Mouse (Mus musculus): ENCODE measurements around the gene Rgs5. TPM values are rescaled to one million over a fixed set of nuclear protein-coding genes. Genes with fewer than 3 reads are reported as not detected.

Gene Rgs5
- polyA plus RNA-seq, 1 experiment: not detected

DNA sequence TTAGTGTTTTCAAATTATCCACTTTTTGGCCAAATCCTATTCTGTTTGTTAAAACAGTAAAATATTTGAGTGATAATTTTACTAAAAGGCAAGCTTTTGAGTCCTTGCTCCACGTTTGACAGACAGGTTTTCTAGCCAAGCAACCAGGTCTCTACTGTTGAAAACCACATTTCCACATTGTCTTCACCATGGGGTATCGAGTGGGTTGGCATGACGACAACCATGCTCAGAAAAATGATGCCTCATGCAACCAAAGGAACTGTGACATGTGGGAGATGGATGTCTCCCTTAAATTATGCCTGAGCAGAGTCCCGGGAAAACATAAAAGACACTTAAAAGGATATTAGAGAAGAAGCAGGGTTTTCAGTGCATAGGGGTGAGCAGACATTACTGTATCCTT is 41.9 kb downstream of the Rgs5 start:
- Histone ChIP-seq H3K36me3 (ENCODE audit: control insufficient read depth) (no peaks in the 10 kb centered on the region), H3K4me3 (replicated peaks) (no peak overlapping the region), H3K27me3 (ENCODE audit: control insufficient read depth) (no peaks in the 10 kb centered on the region), H3K4me1 (ENCODE audit: control insufficient read depth) (no peaks in the 10 kb centered on the region), H3K9me3 (ENCODE audit: control insufficient read depth, low read length) (no peaks in the 10 kb centered on the region; the same call in 1 of the 2 replicates)
- TF ChIP-seq TAL1 (IDR thresholded peaks at IDR 0.05; ENCODE audit: low read length) (no peak), GATA1 (IDR thresholded peaks at IDR 0.05; ENCODE audit: low read length) (no peak)

DNA sequence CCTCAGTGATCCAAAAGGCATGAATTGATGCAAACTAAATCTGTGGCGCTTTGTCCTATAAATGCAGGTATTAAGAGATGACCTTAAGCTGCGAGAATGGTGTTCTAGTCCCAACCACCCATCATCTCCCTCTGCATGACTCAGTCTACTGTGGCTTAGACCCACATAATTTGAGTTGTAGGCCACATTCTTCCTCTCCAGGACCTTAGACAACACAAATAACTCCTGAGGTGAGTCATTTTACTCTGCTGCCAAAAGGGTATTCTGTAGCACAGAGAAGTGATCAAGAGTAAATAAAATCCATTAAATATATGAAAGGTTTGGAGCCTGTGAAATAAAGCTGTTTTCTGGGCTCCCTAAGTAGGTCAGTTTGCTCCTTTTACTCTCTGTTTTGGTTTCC is 43.9 kb downstream of the Rgs5 start:
- Histone ChIP-seq H3K4me1 (ENCODE audit: control insufficient read depth) (no peaks in the 10 kb centered on the region), H3K9me3 (ENCODE audit: control insufficient read depth, low read length) (no peaks in the 10 kb centered on the region; the same call in 1 of the 2 replicates), H3K4me3 (replicated peaks) (no peak overlapping the region), H3K36me3 (ENCODE audit: control insufficient read depth) (no peaks in the 10 kb centered on the region), H3K27me3 (ENCODE audit: control insufficient read depth) (no peaks in the 10 kb centered on the region)
- TF ChIP-seq GATA1 (IDR thresholded peaks at IDR 0.05; ENCODE audit: low read length) (no peak), TAL1 (IDR thresholded peaks at IDR 0.05; ENCODE audit: low read length) (no peak)

DNA sequence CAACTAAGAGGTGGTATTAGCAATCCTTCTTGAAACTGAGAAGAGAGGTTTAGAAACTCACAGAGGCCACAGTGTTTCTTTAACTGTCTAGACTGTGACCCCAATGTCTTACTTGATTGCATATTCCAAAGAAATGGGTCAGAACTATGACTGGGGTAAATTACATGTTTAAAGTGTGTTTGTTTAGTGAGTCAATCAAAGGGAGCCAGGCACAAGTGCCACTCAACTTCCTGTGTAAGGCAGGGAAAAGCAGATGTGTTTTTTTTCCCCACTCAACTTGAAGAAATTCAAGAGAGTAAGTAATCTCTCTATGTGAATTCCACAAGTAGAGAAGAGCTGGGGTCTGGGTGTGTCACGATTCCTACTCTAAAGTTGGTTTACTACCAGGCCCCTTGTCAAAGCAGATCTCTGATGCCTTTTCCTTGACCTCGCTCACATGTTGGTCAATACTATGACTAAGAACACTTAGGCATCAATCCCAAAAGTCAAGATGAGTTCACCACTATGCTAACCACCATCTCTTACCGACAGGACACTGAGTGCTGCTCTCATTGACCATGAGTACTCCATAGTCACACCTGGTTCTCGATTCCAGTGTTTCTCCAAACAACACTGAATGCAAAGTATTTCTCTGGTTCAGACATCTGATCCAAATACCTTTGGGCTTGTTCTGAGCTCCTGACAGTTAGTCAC is 49.2 kb downstream of the Rgs5 start:
- H3K4me3 ChIP-seq (replicated peaks): no peak overlapping the region
- no peaks in the 10 kb centered on the region for H3K36me3 ChIP-seq (ENCODE audit: control insufficient read depth)
- no peaks in the 10 kb centered on the region; the same call in 1 of the 2 replicates for H3K9me3 ChIP-seq (ENCODE audit: control insufficient read depth, low read length)
- TF ChIP-seq GATA1 (IDR thresholded peaks at IDR 0.05; ENCODE audit: low read length) (no peak), TAL1 (IDR thresholded peaks at IDR 0.05; ENCODE audit: low read length) (no peak)
- no peaks in the 10 kb centered on the region for H3K27me3 ChIP-seq (ENCODE audit: control insufficient read depth)
- H3K4me1 ChIP-seq (ENCODE audit: control insufficient read depth): no peaks in the 10 kb centered on the region

DNA sequence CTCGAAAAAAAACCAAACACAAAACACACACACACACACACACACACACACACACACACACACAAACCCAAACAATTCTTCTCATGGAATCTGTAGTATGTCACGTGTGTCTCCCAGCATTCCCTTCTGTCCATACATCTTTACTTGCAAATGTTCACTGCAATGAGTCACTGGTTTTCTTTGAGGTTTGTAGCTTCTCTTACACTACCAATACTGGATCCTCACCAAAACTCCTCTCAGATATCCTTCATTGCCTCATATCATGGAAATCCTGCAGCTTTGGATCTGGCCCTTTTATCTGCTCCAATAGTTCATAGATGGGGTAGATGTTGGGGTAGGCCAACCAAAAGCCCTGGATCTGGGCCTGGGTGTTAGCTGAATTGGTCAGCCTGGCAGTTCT is 66.5 kb downstream of the Rgs5 start:
- H3K4me1 ChIP-seq (ENCODE audit: control insufficient read depth): no peaks in the 10 kb centered on the region
- H3K27me3 ChIP-seq (ENCODE audit: control insufficient read depth): no peaks in the 10 kb centered on the region
- H3K9me3 ChIP-seq (ENCODE audit: control insufficient read depth, low read length): peaks cover 5% of the 10 kb centered on the region
- H3K4me3 ChIP-seq (replicated peaks): no peak overlapping the region
- TF ChIP-seq TAL1 (IDR thresholded peaks at IDR 0.05; ENCODE audit: low read length): no peak
- TF ChIP-seq GATA1 (IDR thresholded peaks at IDR 0.05; ENCODE audit: low read length): no peak
- no peaks in the 10 kb centered on the region for H3K36me3 ChIP-seq (ENCODE audit: control insufficient read depth)

DNA sequence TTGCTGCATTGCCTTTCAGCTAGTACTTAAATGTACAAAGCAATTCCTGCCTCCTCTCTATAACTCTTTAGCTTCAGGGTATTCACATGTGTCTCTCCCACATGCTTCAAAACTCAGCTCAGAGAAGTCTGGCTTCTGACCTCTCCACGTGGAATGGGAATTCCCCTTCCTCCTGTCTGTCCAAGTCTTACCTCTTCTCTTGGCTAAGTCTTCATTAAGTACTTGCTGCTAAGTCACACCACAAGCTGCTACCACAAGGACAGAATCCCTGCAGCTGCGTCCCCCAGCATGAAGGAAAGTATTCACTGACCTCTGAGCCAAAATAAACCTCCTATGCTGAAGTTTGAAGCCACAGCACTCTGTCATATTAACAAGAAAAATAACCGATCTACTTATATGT is 71.0 kb downstream of the Rgs5 start:
- H3K4me1 ChIP-seq (ENCODE audit: control insufficient read depth): no peaks in the 10 kb centered on the region
- TF ChIP-seq GATA1 (IDR thresholded peaks at IDR 0.05; ENCODE audit: low read length) (no peak), TAL1 (IDR thresholded peaks at IDR 0.05; ENCODE audit: low read length) (no peak)

DNA sequence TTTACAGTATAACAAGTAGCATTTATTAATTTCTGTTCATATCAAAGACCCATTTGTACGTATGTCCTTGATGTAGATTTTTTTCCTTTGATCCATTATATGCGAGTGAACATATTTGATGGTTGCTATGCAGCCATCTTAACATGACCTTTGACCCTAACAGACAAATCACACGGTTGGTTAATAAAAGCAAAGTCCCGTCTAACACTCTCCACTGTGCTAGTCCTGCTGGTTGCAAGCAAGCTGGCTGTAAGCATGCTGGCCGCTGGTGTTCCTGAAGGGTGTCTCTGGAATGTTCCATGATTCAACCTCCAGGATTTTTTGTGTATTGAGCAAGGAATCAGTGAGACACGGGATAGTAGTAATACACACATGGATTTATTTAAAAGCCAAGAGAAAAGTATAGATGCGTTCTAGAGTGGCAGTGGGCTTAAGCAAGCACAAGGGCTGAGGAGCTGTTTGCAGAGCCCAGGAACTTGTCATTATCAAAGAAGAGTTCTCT is 75.3 kb downstream of the Rgs5 start:
- H3K4me1 ChIP-seq (ENCODE audit: control insufficient read depth): no peaks in the 10 kb centered on the region
- H3K9me3 ChIP-seq (ENCODE audit: control insufficient read depth, low read length): peaks cover 6% of the 10 kb centered on the region; the same call in 1 of the 2 replicates

More for the DNA sequence above, 71.0 kb downstream of the Rgs5 start:
- Histone ChIP-seq H3K27me3 (ENCODE audit: control insufficient read depth) (no peaks in the 10 kb centered on the region), H3K36me3 (ENCODE audit: control insufficient read depth) (no peaks in the 10 kb centered on the region), H3K4me3 (replicated peaks) (no peak overlapping the region), H3K9me3 (ENCODE audit: control insufficient read depth, low read length) (peaks cover 8% of the 10 kb centered on the region)

DNA sequence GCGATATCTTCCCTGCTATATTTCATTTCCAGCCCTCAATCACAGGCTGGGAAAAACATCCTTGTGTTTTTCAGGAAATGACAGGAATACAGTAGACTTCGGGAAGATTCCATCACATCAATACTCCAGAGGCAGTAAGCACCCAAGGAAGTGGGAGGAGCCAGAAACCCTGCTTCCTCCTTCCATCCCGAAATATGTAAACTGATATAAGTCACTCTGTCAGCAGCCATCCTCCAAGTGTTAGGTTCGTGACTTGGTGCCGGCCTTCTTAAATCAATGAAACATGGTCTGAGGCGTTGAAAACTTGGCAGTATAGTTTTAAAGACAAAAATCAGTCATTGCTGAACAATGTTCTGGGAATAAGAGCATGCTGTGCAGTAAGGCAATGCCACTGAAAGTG is 80.8 kb downstream of the Rgs5 start:
- H3K9me3 ChIP-seq (ENCODE audit: control insufficient read depth, low read length): peaks cover 11% of the 10 kb centered on the region
- no peaks in the 10 kb centered on the region for H3K4me1 ChIP-seq (ENCODE audit: control insufficient read depth)
- no peak overlapping the region for H3K4me3 ChIP-seq (replicated peaks)
- H3K27me3 ChIP-seq (ENCODE audit: control insufficient read depth): no peaks in the 10 kb centered on the region
- no peak for TF ChIP-seq TAL1 (IDR thresholded peaks at IDR 0.05; ENCODE audit: low read length)
- no peak for TF ChIP-seq GATA1 (IDR thresholded peaks at IDR 0.05; ENCODE audit: low read length)
- no peaks in the 10 kb centered on the region for H3K36me3 ChIP-seq (ENCODE audit: control insufficient read depth)

More for the DNA sequence above, 75.3 kb downstream of the Rgs5 start:
- no peak overlapping the region for H3K4me3 ChIP-seq (replicated peaks)
- no peaks in the 10 kb centered on the region for H3K27me3 ChIP-seq (ENCODE audit: control insufficient read depth)
- TF ChIP-seq GATA1 (IDR thresholded peaks at IDR 0.05; ENCODE audit: low read length) (no peak), TAL1 (IDR thresholded peaks at IDR 0.05; ENCODE audit: low read length) (no peak)
- no peaks in the 10 kb centered on the region for H3K36me3 ChIP-seq (ENCODE audit: control insufficient read depth)

DNA sequence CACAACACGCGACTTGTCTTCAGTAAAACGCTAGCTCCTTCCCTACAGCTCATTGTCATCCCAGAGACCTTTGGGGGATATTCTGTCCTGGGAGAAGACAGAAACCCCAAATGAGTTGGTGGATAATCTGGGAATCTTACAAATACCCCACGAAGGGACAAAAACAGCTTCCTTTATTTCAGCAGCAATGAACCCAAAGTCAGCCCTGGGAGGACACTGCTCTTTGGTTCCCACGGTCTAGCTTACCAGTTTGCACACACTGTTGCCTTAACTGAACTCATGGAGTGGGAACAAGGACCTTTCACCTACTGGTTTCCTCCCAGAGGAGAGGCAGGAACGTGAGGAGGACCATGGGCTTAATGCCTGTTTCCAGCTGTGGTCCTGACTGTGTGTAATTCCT is 81.9 kb downstream of the Rgs5 start:
- no peaks in the 10 kb centered on the region for H3K27me3 ChIP-seq (ENCODE audit: control insufficient read depth)
- H3K4me3 ChIP-seq (replicated peaks): no peak overlapping the region
- TF ChIP-seq TAL1 (IDR thresholded peaks at IDR 0.05; ENCODE audit: low read length): no peak
- peaks cover 6% of the 10 kb centered on the region for H3K9me3 ChIP-seq (ENCODE audit: control insufficient read depth, low read length)
- H3K36me3 ChIP-seq (ENCODE audit: control insufficient read depth): no peaks in the 10 kb centered on the region
- H3K4me1 ChIP-seq (ENCODE audit: control insufficient read depth): no peaks in the 10 kb centered on the region

DNA sequence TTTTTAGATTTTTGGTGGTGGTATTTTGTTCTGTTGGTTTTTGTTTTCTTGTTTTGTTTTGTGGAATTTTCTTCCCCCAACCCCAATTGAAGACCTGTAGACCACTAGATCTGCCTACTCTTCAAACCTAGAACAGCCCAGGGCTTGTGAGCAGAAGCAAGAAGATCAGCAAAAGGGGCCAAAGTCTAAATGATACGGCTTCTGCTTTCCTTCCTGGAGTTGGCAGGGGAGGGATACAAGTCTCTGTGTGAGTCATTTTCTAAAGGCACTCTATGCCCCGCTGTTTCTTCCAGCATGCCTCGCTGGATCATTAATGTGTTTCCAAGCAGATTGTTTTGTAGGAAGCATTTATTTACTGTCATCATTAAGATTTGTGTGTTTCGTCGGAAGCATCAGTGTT is 85.8 kb downstream of the Rgs5 start:
- no peak overlapping the region for H3K4me3 ChIP-seq (replicated peaks)
- H3K36me3 ChIP-seq (ENCODE audit: control insufficient read depth): no peaks in the 10 kb centered on the region
- H3K27me3 ChIP-seq (ENCODE audit: control insufficient read depth): no peaks in the 10 kb centered on the region
- H3K9me3 ChIP-seq (ENCODE audit: control insufficient read depth, low read length): peaks cover 10% of the 10 kb centered on the region
- no peaks in the 10 kb centered on the region for H3K4me1 ChIP-seq (ENCODE audit: control insufficient read depth)
- TF ChIP-seq TAL1 (IDR thresholded peaks at IDR 0.05; ENCODE audit: low read length) (no peak), GATA1 (IDR thresholded peaks at IDR 0.05; ENCODE audit: low read length) (no peak)

Other genes with a start within 250 kb of the Rgs5 start
- gene Nuf2, start 124.0 kb upstream of the Rgs5 start, polyA plus RNA-seq (2012): 0.46 and 0.66 TPM in 2 replicates
- gene Rgs4, start 92.1 kb downstream of the Rgs5 start, polyA plus RNA-seq (2012): not detected in 2 replicates